Mouse (Mus musculus) spleen, adult 18-20 months (tissue): ENCODE measurements around the gene Plekhg1.

Experiments
- DNase-seq, 2 experiments: peaks; one replicate each; pipeline ENCODE4 v3.0.0; 2022; ENCODE audit warnings: mixed read lengths in 2 of 2

The Plekhg1 gene

GRCm38 (mm10) chr10:3743069-3743468, 2.9 kb downstream of the Plekhg1 start:
- no peak for DNase-seq

GRCm38 (mm10) chr10:3743826-3744225, 3.7 kb downstream of the Plekhg1 start:
- no peak for DNase-seq

GRCm38 (mm10) chr10:3746794-3747518, 6.8 kb downstream of the Plekhg1 start:
- DNase-seq = no peak

- DNase-seq = no peak
Observed at GRCm38 (mm10) chr10:3749580-3749979, 9.4 kb downstream of the Plekhg1 start.

GRCm38 (mm10) chr10:3761992-3762391, 21.8 kb downstream of the Plekhg1 start:
- no peak for DNase-seq

- DNase-seq = no peak
Observed at GRCm38 (mm10) chr10:3763199-3763598, 23.0 kb downstream of the Plekhg1 start.

GRCm38 (mm10) chr10:3769131-3769530, 29.0 kb downstream of the Plekhg1 start:
- no peak for DNase-seq

- DNase-seq = no peak
Observed at GRCm38 (mm10) chr10:3774330-3774729, 34.2 kb downstream of the Plekhg1 start.

GRCm38 (mm10) chr10:3776761-3777160, 36.6 kb downstream of the Plekhg1 start:
- no peak for DNase-seq

GRCm38 (mm10) chr10:3785362-3785761, 45.2 kb downstream of the Plekhg1 start:
- no peak for DNase-seq

GRCm38 (mm10) chr10:3786531-3786930, 46.4 kb downstream of the Plekhg1 start:
- DNase-seq = no peak

GRCm38 (mm10) chr10:3787006-3787405, 46.8 kb downstream of the Plekhg1 start:
- DNase-seq = no peak

GRCm38 (mm10) chr10:3793825-3794224, 53.7 kb downstream of the Plekhg1 start:
- no peak for DNase-seq

GRCm38 (mm10) chr10:3799455-3799854, 59.3 kb downstream of the Plekhg1 start:
- no peak for DNase-seq

GRCm38 (mm10) chr10:3801254-3801653, 61.1 kb downstream of the Plekhg1 start:
- no peak for DNase-seq

- no peak for DNase-seq
Observed at GRCm38 (mm10) chr10:3805334-3805733, 65.2 kb downstream of the Plekhg1 start.

GRCm38 (mm10) chr10:3807980-3808379, 67.8 kb downstream of the Plekhg1 start:
- DNase-seq = no peak

GRCm38 (mm10) chr10:3810476-3811273, 70.5 kb downstream of the Plekhg1 start:
- no peak for DNase-seq

- DNase-seq = no peak
Observed at GRCm38 (mm10) chr10:3818940-3819701, 79.0 kb downstream of the Plekhg1 start.

GRCm38 (mm10) chr10:3823826-3824225, 83.7 kb downstream of the Plekhg1 start:
- no peak for DNase-seq

- no peak for DNase-seq
Observed at GRCm38 (mm10) chr10:3826043-3826442, 85.9 kb downstream of the Plekhg1 start.

- DNase-seq = no peak
Observed at GRCm38 (mm10) chr10:3827368-3827767, 87.2 kb downstream of the Plekhg1 start.

GRCm38 (mm10) chr10:3829472-3829871, 89.3 kb downstream of the Plekhg1 start:
- DNase-seq = no peak
